In the genomic region with DNA sequence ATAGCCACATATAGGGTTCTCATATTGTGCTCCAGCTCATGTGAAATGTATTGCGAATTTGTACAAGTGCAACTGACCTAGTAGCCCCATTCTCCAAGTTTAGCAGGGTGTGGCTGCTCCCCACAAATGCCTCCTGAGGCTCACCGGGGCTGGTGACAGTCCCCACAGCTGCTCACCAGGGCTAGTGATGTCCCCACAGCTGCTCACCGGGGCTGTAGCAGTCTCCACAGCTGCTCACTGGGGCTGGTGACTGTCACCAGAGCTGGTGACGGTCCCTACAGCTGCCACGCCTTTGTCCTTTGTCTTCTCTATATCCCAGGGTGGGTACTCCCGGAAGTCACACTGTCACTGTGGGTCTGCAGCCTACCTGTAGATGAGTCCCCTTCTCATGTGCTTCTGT, we compare ENCODE assay signal across 26 mouse cellular contexts. TPM values are rescaled to one million over a fixed set of nuclear protein-coding genes. Genes with fewer than 3 reads are reported as not detected.
DNase-seq lines count a peak whose midpoint lies in the region; ATAC-seq and TF ChIP-seq lines count a peak whose summit lies in the region.
"Had no signal": no experiment of that assay in that cellular context is flagged by ENCODE, and none has a peak within 500 bp of the region (broad histone marks: within the 10 kb centered on the region; RNA-seq: fewer than 3 reads in every experiment).

No protein-coding gene starts in this region.

- ATAC-seq in embryonic facial prominence, embryonic 14.5 days (ENCODE audit: low read depth), result peak; percentile 11; the same call in 1 of the 2 replicates
- ATAC-seq in hindbrain, postnatal 0 days, result no peak
- ATAC-seq: activated CD4-positive, CD25-positive, alpha-beta regulatory T cell, adult 4 months; CD4-positive, CD25-positive, alpha-beta regulatory T cell, adult 4 months; Patski had no signal

- H3K4me1 ChIP-seq in embryonic facial prominence, embryonic 14.5 days (ENCODE audit: control insufficient read depth, insufficient read depth, low read length), result no peaks in the 10 kb centered on the region
- peaks cover 5% of the 10 kb centered on the region for H3K4me1 ChIP-seq in embryonic facial prominence, embryonic 10.5 days
- peaks cover 5% of the 10 kb centered on the region for H3K4me1 ChIP-seq in hindbrain, embryonic 10.5 days (replicated peaks)
- no peaks in the 10 kb centered on the region; the same call in 1 of the 2 replicates for H3K4me1 ChIP-seq in hindbrain, postnatal 0 days (ENCODE audit: insufficient read depth, low read length)

- H3K4me2 ChIP-seq in embryonic facial prominence, embryonic 14.5 days (ENCODE audit: low read depth, low read length), result no peak overlapping the region
- H3K4me2 ChIP-seq in hindbrain, postnatal 0 days (ENCODE audit: low read depth, low read length), result no peak overlapping the region
- H3K4me2 ChIP-seq in myocyte (ENCODE audit: low read depth), result no peak overlapping the region

- 92% methylated on average over 6 of the region's 6 CpGs for WGBS in embryonic facial prominence, embryonic 14.5 days
- 93% methylated on average over 6 of the region's 6 CpGs for WGBS in embryonic facial prominence, embryonic 10.5 days
- 89% methylated on average over 6 of the region's 6 CpGs for WGBS in hindbrain, embryonic 10.5 days
- 90% methylated on average over 6 of the region's 6 CpGs for WGBS in hindbrain, postnatal 0 days

- H3K36me3 ChIP-seq in embryonic facial prominence, embryonic 14.5 days (ENCODE audit: control insufficient read depth, insufficient read depth, low read length), result peaks cover 50% of the 10 kb centered on the region
- peaks cover 57% of the 10 kb centered on the region for H3K36me3 ChIP-seq in embryonic facial prominence, embryonic 10.5 days (replicated peaks)
- peaks cover 63% of the 10 kb centered on the region for H3K36me3 ChIP-seq in hindbrain, embryonic 10.5 days
- peaks cover 47% of the 10 kb centered on the region for H3K36me3 ChIP-seq in hindbrain, postnatal 0 days (ENCODE audit: insufficient read depth, low read length)
- no peaks in the 10 kb centered on the region for H3K36me3 ChIP-seq in myocyte (ENCODE audit: control insufficient read depth, insufficient read depth)

- TF ChIP-seq CTCF in hindbrain, postnatal 0 days (IDR thresholded peaks at IDR 0.05; ENCODE audit: low read depth), result no peak

- H3ac ChIP-seq in myocyte (ENCODE audit: control insufficient read depth, insufficient read length), result no peak overlapping the region

- no peaks in the 10 kb centered on the region for H3K9me3 ChIP-seq in embryonic facial prominence, embryonic 14.5 days (ENCODE audit: control insufficient read depth, low read length)
- H3K9me3 ChIP-seq in embryonic facial prominence, embryonic 10.5 days, result no peaks in the 10 kb centered on the region
- H3K9me3 ChIP-seq in hindbrain, embryonic 10.5 days, result no peaks in the 10 kb centered on the region
- H3K9me3 ChIP-seq in hindbrain, postnatal 0 days (ENCODE audit: low read length), result no peaks in the 10 kb centered on the region
- H3K9me3 ChIP-seq: G1E had no signal

- no peaks in the 10 kb centered on the region for H3K79me2 ChIP-seq in myocyte (ENCODE audit: control insufficient read depth, insufficient read depth)

- no peak overlapping the region for H3K9ac ChIP-seq in embryonic facial prominence, embryonic 14.5 days (ENCODE audit: low read depth, low read length)
- no peak overlapping the region for H3K9ac ChIP-seq in hindbrain, postnatal 0 days (replicated peaks; ENCODE audit: low read length)

- no peak overlapping the region for H3K27ac ChIP-seq in embryonic facial prominence, embryonic 14.5 days (replicated peaks; ENCODE audit: low read depth, low read length)
- H3K27ac ChIP-seq in embryonic facial prominence, embryonic 10.5 days (replicated peaks), result no peak overlapping the region
- H3K27ac ChIP-seq in hindbrain, embryonic 10.5 days, result 0 out of 2 replicates have a peak overlapping the region, but pooled peaks have one; percentile 35
- no peak overlapping the region for H3K27ac ChIP-seq in hindbrain, postnatal 0 days

- no peaks in the 10 kb centered on the region for H3K27me3 ChIP-seq in embryonic facial prominence, embryonic 14.5 days (replicated peaks; ENCODE audit: control insufficient read depth, insufficient read depth, low read length)
- no peaks in the 10 kb centered on the region for H3K27me3 ChIP-seq in embryonic facial prominence, embryonic 10.5 days (replicated peaks; ENCODE audit: low read depth, poor library complexity, severe bottlenecking)
- no peaks in the 10 kb centered on the region for H3K27me3 ChIP-seq in hindbrain, embryonic 10.5 days (ENCODE audit: insufficient read depth, poor library complexity, severe bottlenecking)
- H3K27me3 ChIP-seq in hindbrain, postnatal 0 days (ENCODE audit: insufficient read depth, low read length), result no peaks in the 10 kb centered on the region
- H3K27me3 ChIP-seq in myocyte (ENCODE audit: control insufficient read depth, insufficient read depth, insufficient read length), result no peaks in the 10 kb centered on the region
- H3K27me3 ChIP-seq: CH12.LX, Patski had no signal

- no peak for TF ChIP-seq POLR2A in myocyte (IDR thresholded peaks at IDR 0.05; ENCODE audit: insufficient read length, low read depth)

- peak; percentile 30 for DNase-seq in embryonic facial prominence, embryonic 14.5 days (ENCODE audit: low spot score)
- no peak for DNase-seq in embryonic facial prominence, embryonic 10.5 days (ENCODE audit: low spot score)
- no peak for DNase-seq in hindbrain, embryonic 10.5 days (ENCODE audit: low spot score)
- no peak for DNase-seq in hindbrain, postnatal 0 days (ENCODE audit: low spot score)
- DNase-seq in kidney, adult 11 months, result no peak
- DNase-seq: adrenal gland, adult 2 months; adrenal gland, adult 8-10 months; adrenal gland, postnatal 10 days; adrenal gland, postnatal 14 days; adrenal gland, postnatal 25 days; adrenal gland, postnatal 36 days; B cell, adult 2 months; cerebellum, adult 11 months; cerebellum, adult 11-12 months; cerebellum, adult 18-20 months had no signal

- H3K4me3 ChIP-seq in embryonic facial prominence, embryonic 14.5 days (ENCODE audit: low read depth, low read length), result no peak overlapping the region
- no peak overlapping the region for H3K4me3 ChIP-seq in embryonic facial prominence, embryonic 10.5 days
- H3K4me3 ChIP-seq in hindbrain, embryonic 10.5 days, result no peak overlapping the region
- no peak overlapping the region for H3K4me3 ChIP-seq in hindbrain, postnatal 0 days (ENCODE audit: low read length)
- H3K4me3 ChIP-seq in myocyte, result no peak overlapping the region

TF ChIP-seq in myocyte, 11 proteins besides CTCF, POLR2A, EP300 and RAD21 (continues in another document):
- no peak for TF ChIP-seq SRF (IDR thresholded peaks at IDR 0.05; ENCODE audit: control insufficient read depth, insufficient read length, low read depth)
- peak; percentile 24 to 95 (median 32) for TF ChIP-seq MYOD1 (IDR thresholded peaks at IDR 0.05; ENCODE audit: control insufficient read depth in 1 of 3, insufficient read length in 2 of 3, low read depth in 2 of 3)
- TF ChIP-seq USF1 (IDR thresholded peaks at IDR 0.05; ENCODE audit: low read depth), result no peak
- no peak for TF ChIP-seq MAX (IDR thresholded peaks at IDR 0.05; ENCODE audit: low read depth)
- no peak for TF ChIP-seq E2F4 (IDR thresholded peaks at IDR 0.05; ENCODE audit: insufficient read depth)

RNA-seq across cellular contexts. Expression of a gene that starts 5.3 kb away (rescaled TPM):
- polyA plus RNA-seq in embryonic facial prominence, embryonic 14.5 days (2014; fragmentation: Nextera tagmentation; extraction: Ambion mirVana), result 11.6 and 11.9 TPM in 2 replicates
- 24.9 and 27.3 TPM in 2 replicates for polyA plus RNA-seq in embryonic facial prominence, embryonic 10.5 days (2016; fragmentation: Nextera tagmentation; extraction: Ambion mirVana)
- 20.2 and 25.3 TPM in 2 replicates for polyA plus RNA-seq in hindbrain, embryonic 10.5 days (2016; fragmentation: Nextera tagmentation; extraction: Ambion mirVana)
- total RNA-seq in hindbrain, postnatal 0 days (2014; rRNA removed), result 24.2 and 32.1 TPM in 2 replicates
- polyA plus RNA-seq in hindbrain, postnatal 0 days (2015; fragmentation: Nextera tagmentation; extraction: Ambion mirVana), result 17.6 and 22.0 TPM in 2 replicates
- polyA plus RNA-seq in myocyte (2012; fragmentation: generic; extraction: Trizol), result 42.5 TPM

RNA-seq across cellular contexts. Expression of a gene that starts 19.8 kb away (rescaled TPM):
- polyA plus RNA-seq in embryonic facial prominence, embryonic 14.5 days (2014; fragmentation: Nextera tagmentation; extraction: Ambion mirVana), result 34.3 TPM in 2 replicates
- 19.3 and 24.5 TPM in 2 replicates for polyA plus RNA-seq in embryonic facial prominence, embryonic 10.5 days (2016; fragmentation: Nextera tagmentation; extraction: Ambion mirVana)
- polyA plus RNA-seq in hindbrain, embryonic 10.5 days (2016; fragmentation: Nextera tagmentation; extraction: Ambion mirVana), result 25.9 and 32.9 TPM in 2 replicates
- total RNA-seq in hindbrain, postnatal 0 days (2014; rRNA removed), result 12.4 and 20.7 TPM in 2 replicates
- 17.1 and 17.7 TPM in 2 replicates for polyA plus RNA-seq in hindbrain, postnatal 0 days (2015; fragmentation: Nextera tagmentation; extraction: Ambion mirVana)
- polyA plus RNA-seq in myocyte (2012; fragmentation: generic; extraction: Trizol), result 9.5 TPM

RNA-seq across cellular contexts. Expression of a gene that starts 31.3 kb away (rescaled TPM):
- polyA plus RNA-seq in embryonic facial prominence, embryonic 14.5 days (2014; fragmentation: Nextera tagmentation; extraction: Ambion mirVana), result 14.2 and 15.2 TPM in 2 replicates
- polyA plus RNA-seq in embryonic facial prominence, embryonic 10.5 days (2016; fragmentation: Nextera tagmentation; extraction: Ambion mirVana), result 20.5 and 23.5 TPM in 2 replicates
- 21.1 and 22.5 TPM in 2 replicates for polyA plus RNA-seq in hindbrain, embryonic 10.5 days (2016; fragmentation: Nextera tagmentation; extraction: Ambion mirVana)
- 11.2 and 11.7 TPM in 2 replicates for total RNA-seq in hindbrain, postnatal 0 days (2014; rRNA removed)
- 11.6 and 13.9 TPM in 2 replicates for polyA plus RNA-seq in hindbrain, postnatal 0 days (2015; fragmentation: Nextera tagmentation; extraction: Ambion mirVana)
- 21.7 TPM for polyA plus RNA-seq in myocyte (2012; fragmentation: generic; extraction: Trizol)

RNA-seq across cellular contexts. Expression of a gene that starts 31.3 kb away (rescaled TPM):
- 7.3 and 10.1 TPM in 2 replicates for polyA plus RNA-seq in embryonic facial prominence, embryonic 14.5 days (2014; fragmentation: Nextera tagmentation; extraction: Ambion mirVana)
- polyA plus RNA-seq in embryonic facial prominence, embryonic 10.5 days (2016; fragmentation: Nextera tagmentation; extraction: Ambion mirVana), result 12.1 and 13.8 TPM in 2 replicates
- polyA plus RNA-seq in hindbrain, embryonic 10.5 days (2016; fragmentation: Nextera tagmentation; extraction: Ambion mirVana), result 12.0 and 14.9 TPM in 2 replicates
- total RNA-seq in hindbrain, postnatal 0 days (2014; rRNA removed), result 15.1 and 25.7 TPM in 2 replicates
- 10.6 and 13.1 TPM in 2 replicates for polyA plus RNA-seq in hindbrain, postnatal 0 days (2015; fragmentation: Nextera tagmentation; extraction: Ambion mirVana)
- polyA plus RNA-seq in myocyte (2012; fragmentation: generic; extraction: Trizol), result 2.5 TPM

RNA-seq across cellular contexts. Expression of a gene that starts 36.2 kb away (rescaled TPM):
- polyA plus RNA-seq in embryonic facial prominence, embryonic 14.5 days (2014; fragmentation: Nextera tagmentation; extraction: Ambion mirVana), result 0.09 TPM in 1 of 2 replicates, not detected in the other
- not detected in 2 replicates for polyA plus RNA-seq in embryonic facial prominence, embryonic 10.5 days (2016; fragmentation: Nextera tagmentation; extraction: Ambion mirVana)
- polyA plus RNA-seq in hindbrain, embryonic 10.5 days (2016; fragmentation: Nextera tagmentation; extraction: Ambion mirVana), result not detected in 2 replicates
- not detected in 2 replicates for total RNA-seq in hindbrain, postnatal 0 days (2014; rRNA removed)
- not detected in 2 replicates for polyA plus RNA-seq in hindbrain, postnatal 0 days (2015; fragmentation: Nextera tagmentation; extraction: Ambion mirVana)
- polyA plus RNA-seq in myocyte (2012; fragmentation: generic; extraction: Trizol), result not detected
- total RNA-seq: adrenal gland, adult 18-20 months; adrenal gland, adult 2 months; adrenal gland, adult 8-10 months; adrenal gland, postnatal 10 days; adrenal gland, postnatal 14 days; adrenal gland, postnatal 25 days; adrenal gland, postnatal 36 days; CH12.LX; ES-E14; G1E; MEL had no signal
- polyA plus RNA-seq: activated CD4-positive, CD25-positive, alpha-beta regulatory T cell, adult 4 months; adrenal gland, adult 2 months; brain, embryonic 14.5 days; C2C12; CD4-positive, CD25-positive, alpha-beta regulatory T cell, adult 4 months; G1E had no signal
